Mouse (Mus musculus) cerebral cortex, adult 2 months (tissue): ENCODE data around the gene Olfr983.

Experiments
- WGBS: fragments of 180-500 bp; shearing (Covaris S2); methylation state at CpG from one replicate; pipeline ENCODE4 v1.1.7; 2018; 5-methylcytosine and 5-hydroxymethylcytosine counted together

Gene Olfr983

GRCm38 (mm10) chr9:40093495-40093894 is at the start of gene Olfr983:
Olfr983 (minus strand) TSS chr9:40093595.
- WGBS, result 89% methylated on average over 2 of the region's 2 CpGs

GRCm38 (mm10) chr9:40141544-40141943 is 48.1 kb upstream of the Olfr983 start:
- 54% methylated on average over 1 of the region's 1 CpGs for WGBS

- 76% methylated on average over 4 of the region's 4 CpGs for WGBS
Measured at GRCm38 (mm10) chr9:40139484-40139883, 46.1 kb upstream of the Olfr983 start.

- WGBS, result 85% methylated on average over 6 of the region's 6 CpGs
Measured at GRCm38 (mm10) chr9:40136987-40137688, 43.7 kb upstream of the Olfr983 start.

GRCm38 (mm10) chr9:40130556-40130955 is 37.2 kb upstream of the Olfr983 start:
- 91% methylated on average over 1 of the region's 1 CpGs for WGBS

GRCm38 (mm10) chr9:40130084-40130483 is 36.7 kb upstream of the Olfr983 start, which contains the start of gene Olfr985:
Olfr985 (minus strand) TSS chr9:40130184.
- WGBS, result 90% methylated on average over 1 of the region's 1 CpGs

- 59% methylated on average over 5 of the region's 5 CpGs for WGBS
Measured at GRCm38 (mm10) chr9:40117287-40117659, 23.9 kb upstream of the Olfr983 start.

- WGBS, result 38% methylated on average over 10 of the region's 10 CpGs
Measured at GRCm38 (mm10) chr9:40116645-40117286, 23.4 kb upstream of the Olfr983 start.

- 89% methylated on average over 2 of the region's 2 CpGs for WGBS
Measured at GRCm38 (mm10) chr9:40114106-40114505, 20.7 kb upstream of the Olfr983 start, which contains the start of gene Olfr984. Olfr984 (minus strand) TSS chr9:40114206.

- 48% methylated on average over 3 of the region's 3 CpGs for WGBS
Measured at GRCm38 (mm10) chr9:40094769-40095168, 1.4 kb upstream of the Olfr983 start.

GRCm38 (mm10) chr9:40073529-40073928 is 19.9 kb downstream of the Olfr983 start, which contains the start of gene Olfr982:
Olfr982 (plus strand) TSS chr9:40073829.
- 61% methylated on average over 2 of the region's 2 CpGs for WGBS

- 93% methylated on average over 19 of the region's 19 CpGs for WGBS
Measured at GRCm38 (mm10) chr9:40050138-40050537, 43.3 kb downstream of the Olfr983 start.
